Mouse (Mus musculus): ENCODE measurements around the gene Rad51. TPM values are rescaled to one million over a fixed set of nuclear protein-coding genes. Genes with fewer than 3 reads are reported as not detected.

Gene Rad51
- polyA plus RNA-seq, 1 experiment from 2014 or later, result 10.3 TPM

DNA sequence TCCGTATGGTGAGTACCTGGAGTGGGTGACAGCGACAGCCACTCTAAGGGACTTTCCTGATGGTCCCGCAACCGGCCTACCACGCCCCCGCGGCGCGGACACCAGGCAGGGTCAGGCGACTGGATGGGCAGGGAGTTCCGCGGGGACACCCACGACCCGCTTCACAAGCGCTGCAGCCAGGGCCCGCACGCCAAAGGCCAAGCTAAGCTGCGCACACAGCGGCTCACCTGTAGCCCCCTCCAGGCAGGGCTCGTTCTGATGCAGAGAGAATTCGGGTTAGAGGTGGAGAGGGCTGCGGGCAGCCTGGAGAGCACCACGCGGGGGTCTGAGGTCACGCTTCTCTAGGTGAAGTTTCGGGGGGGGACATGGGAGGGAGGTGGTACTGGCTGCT lies 55.3 kb downstream of the Rad51 start:
- no peaks in the 10 kb centered on the region; the same call in 1 of the 2 replicates for H3K4me1 ChIP-seq (replicated peaks; ENCODE audit: control insufficient read depth, insufficient read depth, low read length)
- peak overlapping the region; percentile 35 for H3K9ac ChIP-seq (ENCODE audit: low read depth, low read length)
- H3K4me2 ChIP-seq (replicated peaks; ENCODE audit: low read depth), result peak overlapping the region; percentile 81
- H3K36me3 ChIP-seq (ENCODE audit: control insufficient read depth, insufficient read depth), result no peaks in the 10 kb centered on the region
- no peak; the same call in 1 of the 2 replicates for ATAC-seq
- TF ChIP-seq CTCF (IDR thresholded peaks at IDR 0.05; ENCODE audit: low read depth), result no peak
- 3% methylated on average over 26 of the region's 26 CpGs for WGBS
- peak overlapping the region; percentile 41 for H3K4me3 ChIP-seq (ENCODE audit: low read depth, low read length)
- no peaks in the 10 kb centered on the region for H3K9me3 ChIP-seq (ENCODE audit: control insufficient read depth)
- H3K27ac ChIP-seq (ENCODE audit: low read depth, low read length), result peak overlapping the region; percentile 79
- H3K27me3 ChIP-seq (replicated peaks; ENCODE audit: control insufficient read depth, insufficient read depth, low read length), result no peaks in the 10 kb centered on the region

DNA sequence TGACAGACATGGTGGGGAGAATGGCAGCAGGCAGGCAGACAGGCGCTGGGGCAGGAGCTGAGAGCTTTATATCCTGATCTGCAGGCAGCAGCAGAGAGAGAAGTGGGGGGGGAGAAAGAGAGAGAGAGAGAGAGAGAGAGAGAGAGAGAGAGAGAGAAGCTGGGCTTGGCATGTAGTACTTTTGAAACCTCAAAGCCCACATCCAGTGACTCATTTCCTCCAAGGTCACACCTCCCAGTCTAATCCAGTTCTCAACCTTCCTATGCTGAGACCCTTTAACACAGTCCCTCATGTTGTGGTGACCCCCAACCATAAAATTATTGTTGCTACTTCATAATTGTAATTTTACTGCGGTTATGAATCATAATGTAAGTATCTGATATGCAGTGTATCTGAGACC lies 57.7 kb downstream of the Rad51 start:
- TF ChIP-seq CTCF (IDR thresholded peaks at IDR 0.05; ENCODE audit: low read depth), result no peak
- 84% methylated on average over 2 of the region's 2 CpGs for WGBS

DNA sequence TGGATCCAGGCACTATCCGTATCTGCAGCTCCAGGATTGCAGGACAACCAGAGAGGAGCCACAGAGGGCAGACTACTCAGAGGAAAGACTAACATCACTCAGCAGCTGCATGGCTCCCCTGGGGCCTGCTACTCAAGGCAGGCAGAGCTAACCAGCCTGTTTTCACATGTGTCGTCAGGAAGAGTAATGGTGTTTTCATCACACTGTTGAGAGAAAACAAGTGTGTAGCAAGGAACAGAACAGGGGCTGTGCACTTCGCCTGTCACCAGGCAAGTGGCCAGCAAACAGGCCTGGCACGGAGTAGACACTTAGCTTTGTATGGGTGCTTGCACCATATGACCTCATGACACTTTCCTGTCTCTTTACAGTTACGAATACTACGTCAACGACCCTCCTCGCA lies 59.0 kb downstream of the Rad51 start:
- no peaks in the 10 kb centered on the region for H3K4me1 ChIP-seq (replicated peaks; ENCODE audit: control insufficient read depth, insufficient read depth, low read length)
- 67% methylated on average over 8 of the region's 8 CpGs for WGBS
- H3K36me3 ChIP-seq (ENCODE audit: control insufficient read depth, insufficient read depth), result no peaks in the 10 kb centered on the region
- no peak overlapping the region for H3K27ac ChIP-seq (ENCODE audit: low read depth, low read length)
- H3K4me3 ChIP-seq (ENCODE audit: low read depth, low read length), result no peak overlapping the region
- no peak for TF ChIP-seq CTCF (IDR thresholded peaks at IDR 0.05; ENCODE audit: low read depth)
- no peak overlapping the region for H3K4me2 ChIP-seq (replicated peaks; ENCODE audit: low read depth)
- no peaks in the 10 kb centered on the region for H3K9me3 ChIP-seq (ENCODE audit: control insufficient read depth)
- H3K9ac ChIP-seq (ENCODE audit: low read depth, low read length), result no peak overlapping the region
- ATAC-seq, result no peak
- H3K27me3 ChIP-seq (replicated peaks; ENCODE audit: control insufficient read depth, insufficient read depth, low read length), result no peaks in the 10 kb centered on the region

More for the DNA sequence above, 57.7 kb downstream of the Rad51 start:
- no peak overlapping the region for H3K4me3 ChIP-seq (ENCODE audit: low read depth, low read length)
- no peak overlapping the region for H3K4me2 ChIP-seq (replicated peaks; ENCODE audit: low read depth)
- H3K4me1 ChIP-seq (replicated peaks; ENCODE audit: control insufficient read depth, insufficient read depth, low read length), result no peaks in the 10 kb centered on the region
- H3K27ac ChIP-seq (ENCODE audit: low read depth, low read length), result no peak overlapping the region
- H3K27me3 ChIP-seq (replicated peaks; ENCODE audit: control insufficient read depth, insufficient read depth, low read length), result no peaks in the 10 kb centered on the region
- no peak for ATAC-seq
- H3K9ac ChIP-seq (ENCODE audit: low read depth, low read length), result no peak overlapping the region
- H3K36me3 ChIP-seq (ENCODE audit: control insufficient read depth, insufficient read depth), result no peaks in the 10 kb centered on the region
- no peaks in the 10 kb centered on the region for H3K9me3 ChIP-seq (ENCODE audit: control insufficient read depth)

DNA sequence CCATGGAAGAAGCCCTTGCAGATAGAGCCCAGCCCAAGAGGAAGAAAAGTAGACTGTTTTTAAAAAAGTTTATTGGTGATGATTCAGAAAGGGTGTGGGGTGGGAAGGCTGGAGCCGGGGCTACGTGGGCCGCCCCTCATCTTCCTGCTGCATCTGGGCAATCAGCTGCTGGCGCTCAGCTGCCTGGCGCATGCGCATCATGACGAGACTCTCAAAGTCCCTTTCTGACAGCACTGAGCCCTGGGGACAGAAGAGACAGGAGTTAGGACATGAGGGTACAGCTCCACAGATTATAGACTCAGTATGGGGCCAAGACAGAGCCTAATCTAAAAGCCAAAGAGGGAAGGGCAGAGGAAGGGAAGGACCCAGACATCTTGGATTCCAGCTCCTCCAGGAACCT lies 59.9 kb downstream of the Rad51 start:
- no peaks in the 10 kb centered on the region for H3K9me3 ChIP-seq (ENCODE audit: control insufficient read depth)
- H3K27me3 ChIP-seq (replicated peaks; ENCODE audit: control insufficient read depth, insufficient read depth, low read length), result no peaks in the 10 kb centered on the region
- H3K4me2 ChIP-seq (replicated peaks; ENCODE audit: low read depth), result peak overlapping the region; percentile 52; the same call in 1 of the 2 replicates
- H3K4me1 ChIP-seq (replicated peaks; ENCODE audit: control insufficient read depth, insufficient read depth, low read length), result no peaks in the 10 kb centered on the region
- no peak for ATAC-seq
- TF ChIP-seq CTCF (IDR thresholded peaks at IDR 0.05; ENCODE audit: low read depth), result no peak
- H3K36me3 ChIP-seq (ENCODE audit: control insufficient read depth, insufficient read depth), result no peaks in the 10 kb centered on the region
- no peak overlapping the region for H3K9ac ChIP-seq (ENCODE audit: low read depth, low read length)
- WGBS, result 80% methylated on average over 7 of the region's 7 CpGs
- peak overlapping the region; percentile 36; the same call in 1 of the 2 replicates for H3K27ac ChIP-seq (ENCODE audit: low read depth, low read length)
- H3K4me3 ChIP-seq (ENCODE audit: low read depth, low read length), result no peak overlapping the region

DNA sequence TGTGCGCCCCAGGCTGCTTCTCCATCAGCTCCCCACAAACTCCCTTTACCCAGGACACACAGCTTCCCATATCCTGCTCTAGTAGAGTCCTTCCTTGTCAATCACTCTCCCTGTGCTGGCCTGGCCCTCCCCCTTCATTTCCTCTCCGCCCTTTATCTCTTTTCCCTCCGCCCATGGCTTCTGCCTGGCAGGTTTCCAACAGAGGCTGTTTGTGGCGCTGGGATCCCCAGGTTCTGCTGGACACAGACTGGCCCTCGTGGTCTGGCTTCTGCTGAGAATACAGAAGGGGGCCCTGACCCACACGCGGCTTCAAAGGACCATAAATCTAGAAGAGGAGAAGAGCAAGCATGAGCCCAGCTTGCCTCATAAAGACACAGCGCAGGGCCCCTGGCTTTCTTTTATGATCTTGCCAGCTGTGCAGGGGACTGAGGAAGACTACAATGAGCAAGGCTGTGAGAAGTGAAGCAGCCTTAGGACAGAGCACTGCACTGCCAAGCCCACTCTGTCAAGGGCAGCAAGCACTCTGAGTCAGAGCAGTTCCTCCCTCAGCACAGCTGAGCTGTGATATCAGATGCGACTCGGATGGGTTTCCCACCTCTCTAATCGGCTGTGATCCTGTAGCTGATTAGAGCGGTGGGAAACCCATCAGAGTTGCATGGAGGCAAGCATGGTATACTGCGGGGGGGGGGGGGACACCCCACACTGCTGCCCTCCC lies 60.4 kb downstream of the Rad51 start:
- peak overlapping the region; percentile 52 for H3K4me2 ChIP-seq (replicated peaks; ENCODE audit: low read depth)

DNA sequence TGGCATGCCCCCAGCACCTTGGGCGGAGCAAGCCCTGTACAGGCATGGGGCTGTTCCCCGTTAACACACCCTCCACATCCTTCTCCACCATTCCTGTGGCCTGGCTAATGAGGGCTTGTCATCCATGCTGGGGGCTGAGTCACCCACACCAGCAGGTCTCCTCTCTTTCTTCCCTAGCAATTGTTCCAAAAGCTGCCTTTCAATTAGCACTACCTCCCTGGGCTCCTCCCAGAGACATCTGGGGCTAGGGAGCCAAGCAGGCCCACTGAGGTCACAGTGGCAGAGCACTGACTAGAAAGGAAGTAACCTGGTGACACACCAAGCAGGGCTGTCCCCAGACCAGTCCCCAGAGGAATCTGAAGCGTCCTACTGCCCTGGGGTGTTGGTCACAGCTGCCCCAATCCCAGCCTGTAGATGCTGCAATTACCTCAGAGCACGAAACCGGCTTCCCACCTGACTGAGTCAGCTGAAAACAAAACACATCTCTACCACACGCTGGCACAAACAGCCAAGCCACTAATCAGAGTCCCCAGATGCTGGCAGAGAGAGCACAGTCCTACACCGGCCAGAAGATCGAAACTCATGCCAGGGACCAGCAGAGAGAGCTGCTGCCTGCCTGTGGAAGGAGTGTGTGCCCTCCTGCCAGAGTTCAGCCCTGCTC lies 61.5 kb downstream of the Rad51 start, which contains the start of gene Gm14137:
Gene Gm14137, plus strand, starts transcription at position 519 of the 661 bp plus-strand sequence.
- 59% methylated on average over 8 of the region's 8 CpGs for WGBS
- Histone ChIP-seq H3K36me3 (ENCODE audit: control insufficient read depth, insufficient read depth) (peaks cover under 1% of the 10 kb centered on the region; the same call in 1 of the 2 replicates), H3K27me3 (replicated peaks; ENCODE audit: control insufficient read depth, insufficient read depth, low read length) (no peaks in the 10 kb centered on the region), H3K4me2 (replicated peaks; ENCODE audit: low read depth) (peak within 1 kb of the TSS; percentile 52), H3K4me3 (ENCODE audit: low read depth, low read length) (no peak within 1 kb of the TSS), H3K4me1 (replicated peaks; ENCODE audit: control insufficient read depth, insufficient read depth, low read length) (no peaks in the 10 kb centered on the region), H3K9me3 (ENCODE audit: control insufficient read depth) (no peaks in the 10 kb centered on the region), H3K9ac (ENCODE audit: low read depth, low read length) (no peak within 1 kb of the TSS), H3K27ac (ENCODE audit: low read depth, low read length) (no peak within 1 kb of the TSS)
- TF ChIP-seq CTCF (IDR thresholded peaks at IDR 0.05; ENCODE audit: low read depth), result no peak
- 0 out of 2 replicates have a peak, but pooled peaks have one; percentile 17 for ATAC-seq

More for the DNA sequence above, 60.4 kb downstream of the Rad51 start:
- no peak for TF ChIP-seq CTCF (IDR thresholded peaks at IDR 0.05; ENCODE audit: low read depth)
- WGBS, result 8% methylated on average over 12 of the region's 13 CpGs
- no peaks in the 10 kb centered on the region for H3K4me1 ChIP-seq (replicated peaks; ENCODE audit: control insufficient read depth, insufficient read depth, low read length)
- H3K9me3 ChIP-seq (ENCODE audit: control insufficient read depth), result no peaks in the 10 kb centered on the region
- H3K4me3 ChIP-seq (ENCODE audit: low read depth, low read length), result 0 out of 2 replicates have a peak overlapping the region, but pooled peaks have one; percentile 0
- H3K9ac ChIP-seq (ENCODE audit: low read depth, low read length), result no peak overlapping the region
- peak; percentile 56 for ATAC-seq
- H3K36me3 ChIP-seq (ENCODE audit: control insufficient read depth, insufficient read depth), result no peaks in the 10 kb centered on the region
- peak overlapping the region; percentile 36 for H3K27ac ChIP-seq (ENCODE audit: low read depth, low read length)
- H3K27me3 ChIP-seq (replicated peaks; ENCODE audit: control insufficient read depth, insufficient read depth, low read length), result no peaks in the 10 kb centered on the region

Measured in intestine, postnatal 0 days (tissue).